Mouse (Mus musculus): ENCODE results near the gene Olfr92. TPM values are rescaled to one million over a fixed set of nuclear protein-coding genes. Genes with fewer than 3 reads are reported as not detected.

Gene Olfr92
- polyA plus RNA-seq, 1 experiment from 2014 or later: not detected

GRCm38 (mm10) chr17:37083327-37083726, 36.6 kb downstream of the Olfr92 start:
- Histone ChIP-seq H3K9me3 (ENCODE audit: control insufficient read depth, low read length) (no peaks in the 10 kb centered on the region), H3K27ac (replicated peaks; ENCODE audit: low read depth, low read length) (no peak overlapping the region), H3K36me3 (ENCODE audit: control insufficient read depth, insufficient read depth, low read length) (no peaks in the 10 kb centered on the region), H3K9ac (ENCODE audit: low read depth, low read length) (no peak overlapping the region), H3K4me2 (ENCODE audit: low read depth, low read length) (no peak overlapping the region), H3K4me1 (ENCODE audit: control insufficient read depth, insufficient read depth, low read length) (0 out of 2 replicates have a peak, but pooled peaks cover under 1% of the 10 kb centered on the region), H3K4me3 (ENCODE audit: low read depth, low read length) (no peak overlapping the region), H3K27me3 (replicated peaks; ENCODE audit: control insufficient read depth, insufficient read depth, low read length) (no peaks in the 10 kb centered on the region)
- ATAC-seq (ENCODE audit: low read depth) (peak; percentile 32; the same call in 1 of the 2 replicates), DNase-seq (ENCODE audit: low spot score) (peak; percentile 88)
- WGBS: 10% methylated on average over 7 of the region's 8 CpGs

DNA sequence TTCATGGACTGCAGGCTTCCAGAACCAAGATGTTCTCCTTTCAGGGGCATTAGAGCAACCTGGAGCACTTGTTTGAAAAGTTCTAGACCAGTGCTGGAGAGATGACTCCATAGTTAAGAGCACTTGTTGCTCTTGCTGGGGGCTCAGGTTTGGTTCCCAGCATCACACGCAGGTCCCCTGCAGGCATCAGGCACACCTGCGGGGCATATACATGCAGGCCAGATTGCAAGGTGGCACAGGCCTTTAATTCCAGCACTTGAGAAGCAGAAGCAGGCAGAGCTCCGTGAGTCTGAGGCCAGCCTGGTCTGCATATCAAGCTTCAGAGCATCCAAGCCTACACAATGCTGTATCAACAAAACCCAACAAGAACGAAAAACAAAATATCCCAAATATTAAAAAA, 38.2 kb downstream of the Olfr92 start:
- DNase-seq (ENCODE audit: low spot score): no peak
- ATAC-seq (ENCODE audit: low read depth): no peak
- Histone ChIP-seq H3K9ac (ENCODE audit: low read depth, low read length) (no peak overlapping the region), H3K27me3 (replicated peaks; ENCODE audit: control insufficient read depth, insufficient read depth, low read length) (no peaks in the 10 kb centered on the region), H3K4me1 (ENCODE audit: control insufficient read depth, insufficient read depth, low read length) (0 out of 2 replicates have a peak, but pooled peaks cover 2% of the 10 kb centered on the region), H3K27ac (replicated peaks; ENCODE audit: low read depth, low read length) (no peak overlapping the region), H3K4me3 (ENCODE audit: low read depth, low read length) (no peak overlapping the region), H3K9me3 (ENCODE audit: control insufficient read depth, low read length) (no peaks in the 10 kb centered on the region), H3K4me2 (ENCODE audit: low read depth, low read length) (no peak overlapping the region), H3K36me3 (ENCODE audit: control insufficient read depth, insufficient read depth, low read length) (peaks cover 4% of the 10 kb centered on the region; the same call in 1 of the 2 replicates)
- 89% methylated on average over 4 of the region's 4 CpGs for WGBS

GRCm38 (mm10) chr17:37080119-37080518, 39.8 kb downstream of the Olfr92 start:
- 17% methylated on average over 5 of the region's 5 CpGs for WGBS
- H3K27me3 ChIP-seq (replicated peaks; ENCODE audit: control insufficient read depth, insufficient read depth, low read length): no peaks in the 10 kb centered on the region
- DNase-seq (ENCODE audit: low spot score): no peak

DNA sequence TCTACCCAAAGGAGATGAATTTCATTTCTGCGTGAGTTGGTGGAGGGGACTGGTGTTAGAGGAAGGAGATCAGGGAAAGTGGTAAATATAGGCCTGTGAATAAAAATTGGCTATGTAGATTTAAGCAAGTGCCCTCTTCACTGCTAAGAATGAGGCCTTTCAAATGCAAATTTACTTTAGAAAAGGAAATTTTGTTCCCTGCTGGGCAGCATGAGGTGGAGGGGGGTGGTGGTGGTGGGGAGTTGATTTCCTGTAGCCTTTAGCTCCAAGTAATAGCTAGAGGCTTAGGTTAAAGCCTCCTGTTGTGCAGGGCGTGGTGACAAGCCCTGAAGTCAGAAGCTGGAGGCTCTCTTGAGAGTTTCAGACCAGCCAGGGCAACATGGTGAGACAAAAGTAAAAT, 40.9 kb downstream of the Olfr92 start:
- Histone ChIP-seq H3K4me1 (ENCODE audit: control insufficient read depth, insufficient read depth, low read length) (0 out of 2 replicates have a peak, but pooled peaks cover 2% of the 10 kb centered on the region), H3K36me3 (ENCODE audit: control insufficient read depth, insufficient read depth, low read length) (peaks cover 27% of the 10 kb centered on the region; the same call in 1 of the 2 replicates), H3K27ac (replicated peaks; ENCODE audit: low read depth, low read length) (no peak overlapping the region), H3K4me3 (ENCODE audit: low read depth, low read length) (no peak overlapping the region), H3K4me2 (ENCODE audit: low read depth, low read length) (no peak overlapping the region), H3K9me3 (ENCODE audit: control insufficient read depth, low read length) (no peaks in the 10 kb centered on the region), H3K9ac (ENCODE audit: low read depth, low read length) (no peak overlapping the region), H3K27me3 (replicated peaks; ENCODE audit: control insufficient read depth, insufficient read depth, low read length) (no peaks in the 10 kb centered on the region)
- 24% methylated on average over 2 of the region's 2 CpGs for WGBS
- no peak for DNase-seq (ENCODE audit: low spot score)
- no peak for ATAC-seq (ENCODE audit: low read depth)

More at GRCm38 (mm10) chr17:37080119-37080518, 39.8 kb downstream of the Olfr92 start:
- no peak overlapping the region for H3K4me2 ChIP-seq (ENCODE audit: low read depth, low read length)
- ATAC-seq (ENCODE audit: low read depth): no peak
- H3K9ac ChIP-seq (ENCODE audit: low read depth, low read length): no peak overlapping the region
- H3K9me3 ChIP-seq (ENCODE audit: control insufficient read depth, low read length): no peaks in the 10 kb centered on the region
- H3K36me3 ChIP-seq (ENCODE audit: control insufficient read depth, insufficient read depth, low read length): peaks cover 16% of the 10 kb centered on the region; the same call in 1 of the 2 replicates
- H3K27ac ChIP-seq (replicated peaks; ENCODE audit: low read depth, low read length): no peak overlapping the region
- no peak overlapping the region for H3K4me3 ChIP-seq (ENCODE audit: low read depth, low read length)
- H3K4me1 ChIP-seq (ENCODE audit: control insufficient read depth, insufficient read depth, low read length): 0 out of 2 replicates have a peak, but pooled peaks cover 2% of the 10 kb centered on the region

DNA sequence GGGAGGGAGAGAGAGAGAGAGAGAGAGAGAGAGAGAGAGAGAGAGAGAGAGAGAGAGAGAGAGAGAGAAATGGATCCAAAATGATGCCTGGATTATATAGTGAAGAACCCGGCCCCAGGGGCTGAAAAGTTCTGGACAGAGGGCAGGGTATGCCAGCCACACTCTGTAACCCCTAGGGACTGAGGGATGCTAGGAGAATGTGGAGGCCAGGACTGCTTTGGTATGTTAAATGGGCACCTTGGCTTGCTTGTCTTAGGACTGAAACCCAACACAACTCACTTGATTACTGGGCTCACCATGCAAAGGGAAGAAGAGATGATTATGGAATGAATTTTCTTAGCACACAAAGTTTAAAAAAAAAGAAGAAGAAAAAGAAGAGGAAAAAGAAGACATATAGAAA, 41.7 kb downstream of the Olfr92 start:
- peaks cover 35% of the 10 kb centered on the region for H3K36me3 ChIP-seq (ENCODE audit: control insufficient read depth, insufficient read depth, low read length)
- H3K4me3 ChIP-seq (ENCODE audit: low read depth, low read length): no peak overlapping the region
- WGBS: 24% methylated on average over 1 of the region's 1 CpGs
- no peak overlapping the region for H3K27ac ChIP-seq (replicated peaks; ENCODE audit: low read depth, low read length)
- 0 out of 2 replicates have a peak, but pooled peaks cover 2% of the 10 kb centered on the region for H3K4me1 ChIP-seq (ENCODE audit: control insufficient read depth, insufficient read depth, low read length)
- no peak for DNase-seq (ENCODE audit: low spot score)
- H3K9ac ChIP-seq (ENCODE audit: low read depth, low read length): no peak overlapping the region
- no peak overlapping the region for H3K4me2 ChIP-seq (ENCODE audit: low read depth, low read length)
- no peaks in the 10 kb centered on the region for H3K9me3 ChIP-seq (ENCODE audit: control insufficient read depth, low read length)
- no peak for ATAC-seq (ENCODE audit: low read depth)
- H3K27me3 ChIP-seq (replicated peaks; ENCODE audit: control insufficient read depth, insufficient read depth, low read length): no peaks in the 10 kb centered on the region

GRCm38 (mm10) chr17:37075766-37076165, 44.1 kb downstream of the Olfr92 start:
- 92% methylated on average over 2 of the region's 2 CpGs for WGBS
- Histone ChIP-seq H3K4me1 (ENCODE audit: control insufficient read depth, insufficient read depth, low read length) (0 out of 2 replicates have a peak, but pooled peaks cover 2% of the 10 kb centered on the region), H3K9ac (ENCODE audit: low read depth, low read length) (no peak overlapping the region), H3K9me3 (ENCODE audit: control insufficient read depth, low read length) (no peaks in the 10 kb centered on the region), H3K27ac (replicated peaks; ENCODE audit: low read depth, low read length) (no peak overlapping the region), H3K4me2 (ENCODE audit: low read depth, low read length) (no peak overlapping the region), H3K36me3 (ENCODE audit: control insufficient read depth, insufficient read depth, low read length) (peaks cover 58% of the 10 kb centered on the region), H3K27me3 (replicated peaks; ENCODE audit: control insufficient read depth, insufficient read depth, low read length) (no peaks in the 10 kb centered on the region), H3K4me3 (ENCODE audit: low read depth, low read length) (no peak overlapping the region)
- DNase-seq (ENCODE audit: low spot score): no peak
- no peak for ATAC-seq (ENCODE audit: low read depth)

DNA sequence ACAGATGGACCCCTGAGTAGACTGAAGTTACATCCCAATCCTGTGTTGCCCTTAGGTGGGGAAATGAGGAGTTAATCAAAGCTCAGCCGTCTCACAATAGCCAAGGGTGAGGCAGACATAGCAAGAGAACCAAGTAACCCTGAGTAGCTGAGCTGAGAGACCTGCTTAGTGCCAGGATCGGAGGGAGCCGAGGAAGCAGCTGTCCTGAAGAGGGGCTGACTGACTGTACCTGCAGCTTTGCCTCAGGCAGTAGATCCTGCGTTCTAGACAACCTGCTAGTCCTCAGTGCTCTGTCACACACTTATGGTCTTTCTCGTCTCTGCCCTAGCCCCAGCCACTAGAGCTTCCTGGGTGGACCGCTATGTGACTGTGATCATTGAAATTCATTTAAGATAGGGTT, 44.7 kb downstream of the Olfr92 start:
- Histone ChIP-seq H3K4me3 (ENCODE audit: low read depth, low read length) (no peak overlapping the region), H3K9me3 (ENCODE audit: control insufficient read depth, low read length) (no peaks in the 10 kb centered on the region), H3K36me3 (ENCODE audit: control insufficient read depth, insufficient read depth, low read length) (peaks cover 64% of the 10 kb centered on the region), H3K4me2 (ENCODE audit: low read depth, low read length) (no peak overlapping the region), H3K9ac (ENCODE audit: low read depth, low read length) (no peak overlapping the region), H3K27ac (replicated peaks; ENCODE audit: low read depth, low read length) (no peak overlapping the region), H3K27me3 (replicated peaks; ENCODE audit: control insufficient read depth, insufficient read depth, low read length) (no peaks in the 10 kb centered on the region), H3K4me1 (ENCODE audit: control insufficient read depth, insufficient read depth, low read length) (0 out of 2 replicates have a peak, but pooled peaks cover 2% of the 10 kb centered on the region)
- no peak for DNase-seq (ENCODE audit: low spot score)
- WGBS: 87% methylated on average over 5 of the region's 6 CpGs
- ATAC-seq (ENCODE audit: low read depth): no peak

DNA sequence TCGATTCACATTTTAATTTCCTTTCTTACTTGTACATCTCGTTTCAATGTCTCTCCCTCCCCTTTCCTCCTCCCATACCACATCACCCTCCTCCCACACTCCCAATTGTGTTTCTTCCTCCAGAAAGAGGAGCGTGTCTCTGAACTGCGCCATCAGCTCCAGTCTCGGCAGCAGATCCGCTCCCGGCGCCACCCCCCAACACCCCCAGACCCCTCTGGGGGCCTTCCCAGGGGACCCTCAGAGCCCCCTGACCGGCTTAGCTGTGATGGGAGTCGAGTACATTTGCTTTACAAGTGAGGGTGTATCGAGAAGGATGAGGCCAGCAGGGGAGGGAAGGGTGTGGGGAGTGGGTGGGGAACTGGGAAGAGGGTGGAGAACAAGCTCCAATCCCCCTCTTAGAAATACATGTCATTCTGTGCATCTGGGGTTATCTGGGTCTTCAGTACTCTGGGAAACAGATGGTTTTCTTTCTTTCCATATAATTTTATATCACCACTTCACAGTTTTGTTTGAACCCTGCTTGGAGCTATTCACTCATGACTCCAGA, 47.1 kb downstream of the Olfr92 start:
- Histone ChIP-seq H3K4me1 (ENCODE audit: control insufficient read depth, insufficient read depth, low read length) (no peaks in the 10 kb centered on the region), H3K4me3 (ENCODE audit: low read depth, low read length) (no peak overlapping the region), H3K27ac (replicated peaks; ENCODE audit: low read depth, low read length) (no peak overlapping the region), H3K9ac (ENCODE audit: low read depth, low read length) (no peak overlapping the region), H3K9me3 (ENCODE audit: control insufficient read depth, low read length) (no peaks in the 10 kb centered on the region), H3K36me3 (ENCODE audit: control insufficient read depth, insufficient read depth, low read length) (peaks cover 87% of the 10 kb centered on the region), H3K27me3 (replicated peaks; ENCODE audit: control insufficient read depth, insufficient read depth, low read length) (no peaks in the 10 kb centered on the region), H3K4me2 (ENCODE audit: low read depth, low read length) (no peak overlapping the region)
- DNase-seq (ENCODE audit: low spot score): no peak
- ATAC-seq (ENCODE audit: low read depth): no peak
- 70% methylated on average over 11 of the region's 11 CpGs for WGBS
